Mouse (Mus musculus): ENCODE measurements around the gene Lrsam1.

Gene Lrsam1

DNA sequence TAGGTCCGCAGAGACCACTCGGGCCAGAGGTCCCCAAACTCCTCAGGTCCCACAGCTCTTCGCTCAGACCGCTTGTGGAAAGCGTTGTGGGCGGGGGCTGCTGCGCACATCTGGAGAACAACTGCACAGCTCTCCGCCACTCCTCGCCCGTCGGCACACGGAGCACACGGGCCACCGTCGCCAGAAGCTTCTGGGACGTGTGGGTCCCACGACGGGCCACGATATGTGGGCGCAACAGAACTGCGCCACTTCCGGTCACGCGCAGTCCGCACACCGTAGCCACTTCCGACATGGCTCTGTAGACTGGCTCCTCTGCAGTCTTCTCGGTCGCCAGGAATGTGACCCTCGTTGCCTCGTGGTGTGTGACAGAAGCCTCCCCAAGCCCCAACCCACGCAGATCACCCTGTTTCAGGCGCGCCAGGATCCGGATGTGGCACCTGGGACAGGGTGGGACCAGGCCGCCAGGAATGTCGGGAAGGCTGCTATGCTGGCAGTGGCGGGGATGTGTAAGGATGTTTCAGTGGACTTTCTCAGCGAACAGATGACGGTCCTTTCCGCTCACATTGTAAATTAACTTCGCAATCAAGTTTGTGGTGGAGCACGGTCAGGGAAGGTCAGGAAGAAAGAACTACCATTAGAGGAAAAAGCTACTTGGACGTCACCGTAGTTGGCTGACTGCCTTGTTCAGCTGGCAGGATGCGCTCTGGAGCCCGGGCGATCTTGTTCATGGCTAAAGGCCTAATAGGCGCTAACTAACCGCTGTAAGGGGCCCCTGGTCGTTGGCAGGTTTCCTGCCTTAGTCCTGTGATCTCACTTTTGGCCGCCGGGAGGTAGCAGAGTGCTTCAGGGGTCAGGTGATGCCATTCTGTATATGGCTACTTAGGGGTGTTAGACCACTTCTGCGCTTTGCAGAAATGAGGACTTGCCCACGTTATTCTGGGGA, 5.5 kb upstream of the Lrsam1 start:
- DNase-seq (ENCODE audit: low read depth, low spot score): peak; percentile 94

GRCm38 (mm10) chr2:32966184-32966688, 4.8 kb upstream of the Lrsam1 start:
- peak; percentile 55 for DNase-seq (ENCODE audit: low read depth, low spot score)

DNA sequence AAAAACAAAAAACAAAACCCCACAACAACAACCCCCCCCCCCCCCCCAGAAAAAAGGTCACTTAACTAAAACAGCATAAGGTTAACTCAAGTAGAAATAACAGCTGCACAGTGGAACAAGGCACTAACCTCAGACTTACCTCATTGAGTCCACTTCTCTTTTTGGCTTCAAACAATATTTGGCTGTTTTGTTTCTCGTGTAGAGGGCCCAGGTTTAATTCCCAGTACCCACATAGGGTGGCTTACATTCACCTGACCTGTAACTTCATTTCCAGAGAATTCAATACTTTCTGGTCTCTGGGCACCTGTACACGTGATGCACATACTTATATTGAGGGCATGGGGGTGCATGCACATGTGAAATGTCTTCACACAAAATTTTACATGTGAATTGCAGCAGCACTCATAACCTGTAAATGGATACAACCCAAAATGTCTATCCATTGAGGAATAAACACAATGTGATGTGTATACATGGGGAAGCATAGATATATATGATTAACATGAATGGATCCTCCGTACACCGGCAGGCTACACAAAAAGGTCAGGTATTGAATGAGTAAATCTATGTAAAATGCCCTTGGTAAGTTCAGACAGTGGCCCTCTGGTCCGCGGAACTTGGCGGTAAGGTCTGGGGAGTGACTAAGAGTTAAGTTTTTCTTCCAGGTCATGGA, 4.2 kb upstream of the Lrsam1 start:
- peak; percentile 74 for DNase-seq (ENCODE audit: low read depth, low spot score)

GRCm38 (mm10) chr2:32964659-32965457, 3.4 kb upstream of the Lrsam1 start:
- DNase-seq (ENCODE audit: low read depth, low spot score): peak; percentile 52

DNA sequence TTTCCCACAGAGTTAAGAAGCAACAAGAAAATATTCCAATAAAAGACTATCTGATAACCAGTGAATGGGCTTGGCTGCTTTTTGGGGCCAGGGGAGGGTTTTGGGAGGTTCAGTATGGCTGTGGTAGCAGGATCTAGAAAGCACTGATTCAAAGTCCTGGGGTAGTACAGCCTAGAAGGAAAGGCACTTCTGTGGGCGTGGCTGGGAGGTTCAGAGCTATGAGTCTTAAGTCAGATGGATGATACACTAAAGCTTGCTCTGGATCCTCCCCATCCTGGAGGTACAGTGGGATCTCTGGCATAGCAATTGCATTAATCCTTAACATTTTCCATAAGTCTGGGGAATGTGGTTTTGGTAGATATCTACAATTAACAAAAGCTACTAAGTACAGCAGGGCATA, 2.6 kb upstream of the Lrsam1 start:
- peak; percentile 79 for DNase-seq (ENCODE audit: low read depth, low spot score)

DNA sequence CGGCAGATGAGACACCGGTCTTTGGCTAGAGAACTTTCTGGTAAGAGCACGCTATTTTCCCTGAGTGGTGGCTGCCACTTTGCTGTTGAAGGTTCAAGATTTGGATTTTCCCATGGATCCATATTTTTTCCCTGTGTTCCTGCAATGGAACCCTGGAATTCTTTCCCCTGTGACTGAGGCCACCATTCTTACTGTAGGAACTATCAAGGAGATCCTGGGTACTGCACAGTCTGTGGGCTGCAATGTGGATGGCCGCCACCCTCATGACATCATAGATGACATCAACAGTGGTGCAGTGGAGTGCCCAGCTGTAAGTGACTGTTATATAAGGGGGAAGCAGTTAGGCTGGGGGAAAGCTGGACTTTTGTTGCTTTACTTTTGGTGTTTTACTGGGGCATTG, 2.1 kb upstream of the Lrsam1 start:
- DNase-seq (ENCODE audit: low read depth, low spot score): peak; percentile 51

DNA sequence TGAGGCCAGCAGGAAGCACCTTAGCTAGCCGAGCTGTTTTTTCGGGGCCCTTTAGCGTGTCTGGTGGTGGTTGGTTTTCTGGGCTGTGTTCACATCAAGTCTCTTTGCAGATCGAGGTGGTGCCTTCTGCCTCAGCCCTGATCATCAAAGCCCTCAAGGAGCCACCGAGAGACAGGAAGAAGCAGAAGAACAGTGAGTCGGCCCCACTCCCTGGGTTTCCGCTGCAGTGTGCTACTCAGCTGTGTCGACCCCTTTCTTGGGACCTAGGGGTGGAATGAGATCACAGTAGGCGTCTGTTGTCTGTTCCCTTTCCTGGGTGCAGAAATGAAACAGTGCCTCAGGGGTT, 1.4 kb upstream of the Lrsam1 start:
- no peak for DNase-seq (ENCODE audit: low read depth, low spot score)

GRCm38 (mm10) chr2:32962062-32962874, 854 bp upstream of the Lrsam1 start:
- peak; percentile 47 for DNase-seq (ENCODE audit: low read depth, low spot score)

DNA sequence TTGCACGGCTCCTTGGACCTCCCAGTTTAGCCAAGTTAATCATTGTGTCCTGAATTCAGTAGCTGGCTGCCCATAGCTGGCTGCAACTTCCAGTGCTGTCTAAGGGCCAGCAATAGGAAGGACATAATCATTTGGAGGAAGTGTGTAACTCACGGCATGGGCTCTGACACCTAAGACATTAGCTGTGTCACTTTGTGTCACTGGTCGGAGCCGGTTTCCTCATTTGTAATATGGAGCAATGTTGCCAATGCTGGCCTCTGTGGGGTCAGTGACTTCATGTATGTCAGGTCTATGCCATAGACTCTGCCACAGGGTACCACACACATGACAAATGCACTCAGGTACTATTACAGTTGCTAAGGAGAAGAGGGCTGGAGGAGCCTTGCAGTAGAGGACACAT, 1.1 kb downstream of the Lrsam1 start:
- DNase-seq (ENCODE audit: low read depth, low spot score): no peak

GRCm38 (mm10) chr2:32957344-32957743, 4.1 kb downstream of the Lrsam1 start:
- no peak for DNase-seq (ENCODE audit: low read depth, low spot score)

DNA sequence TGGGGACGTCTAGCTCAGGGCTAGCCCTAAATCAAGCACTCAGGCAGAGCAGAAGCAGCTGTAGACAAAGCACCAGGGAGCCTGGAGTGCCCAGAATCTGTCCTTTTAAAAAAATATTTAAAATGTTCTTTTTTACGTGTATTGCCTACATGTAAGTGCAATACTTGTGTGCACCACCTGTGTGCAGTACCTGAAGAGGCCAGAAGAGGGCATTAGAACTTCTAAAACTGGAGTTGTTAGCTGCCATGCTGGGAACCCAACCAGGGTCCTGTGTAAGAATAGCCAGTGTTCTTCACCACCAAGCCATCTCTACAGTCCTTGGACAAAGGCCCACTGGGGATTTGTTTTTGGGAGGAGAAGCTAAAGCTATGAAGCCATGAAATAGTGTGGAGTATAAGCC, 6.8 kb downstream of the Lrsam1 start:
- DNase-seq (ENCODE audit: low read depth, low spot score): peak; percentile 21

GRCm38 (mm10) chr2:32947454-32947853, 14.0 kb downstream of the Lrsam1 start:
- DNase-seq (ENCODE audit: low read depth, low spot score): no peak

DNA sequence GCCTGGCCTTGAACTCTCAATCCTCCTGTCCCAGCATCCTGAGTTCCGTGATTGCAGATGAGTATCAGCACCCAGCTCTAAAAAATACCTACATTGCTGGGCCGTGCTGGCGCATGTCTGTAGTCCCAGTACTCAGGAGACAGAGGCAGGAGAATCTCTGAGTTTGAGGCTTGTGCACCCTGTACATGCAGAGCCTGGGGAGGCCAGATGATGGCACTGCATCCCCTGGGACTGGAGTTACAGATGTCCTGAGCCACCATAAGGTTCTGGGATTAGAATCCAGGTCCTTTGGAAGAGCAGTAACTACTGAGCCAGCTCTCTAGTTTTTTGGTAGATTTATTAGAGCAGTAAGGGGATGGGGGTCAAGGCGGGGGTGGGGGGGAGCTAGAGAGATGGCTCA, 20.9 kb downstream of the Lrsam1 start:
- DNase-seq (ENCODE audit: low read depth, low spot score): no peak

DNA sequence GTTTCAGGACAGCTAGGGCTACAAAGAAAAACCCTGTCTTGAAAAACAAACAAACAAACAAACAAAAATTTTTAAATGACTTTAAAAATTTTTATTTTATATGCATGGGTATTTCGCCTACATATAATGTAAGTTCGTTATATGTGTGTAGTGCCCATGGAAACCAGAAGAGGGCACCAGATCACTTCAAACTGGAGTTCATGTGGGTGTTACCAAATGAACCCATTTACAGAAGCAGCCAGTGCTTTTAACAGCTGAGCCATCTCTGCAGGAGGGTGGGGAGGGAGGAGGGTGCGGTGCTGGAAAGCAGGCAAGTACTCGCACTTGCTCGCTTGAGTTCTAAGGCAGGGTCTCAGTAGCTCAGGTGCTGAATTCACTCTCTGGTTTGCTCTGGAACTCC, 22.0 kb downstream of the Lrsam1 start:
- DNase-seq (ENCODE audit: low read depth, low spot score): peak; percentile 74

- DNase-seq (ENCODE audit: low read depth, low spot score): no peak
Measured at GRCm38 (mm10) chr2:32938741-32939140, 22.7 kb downstream of the Lrsam1 start.

DNA sequence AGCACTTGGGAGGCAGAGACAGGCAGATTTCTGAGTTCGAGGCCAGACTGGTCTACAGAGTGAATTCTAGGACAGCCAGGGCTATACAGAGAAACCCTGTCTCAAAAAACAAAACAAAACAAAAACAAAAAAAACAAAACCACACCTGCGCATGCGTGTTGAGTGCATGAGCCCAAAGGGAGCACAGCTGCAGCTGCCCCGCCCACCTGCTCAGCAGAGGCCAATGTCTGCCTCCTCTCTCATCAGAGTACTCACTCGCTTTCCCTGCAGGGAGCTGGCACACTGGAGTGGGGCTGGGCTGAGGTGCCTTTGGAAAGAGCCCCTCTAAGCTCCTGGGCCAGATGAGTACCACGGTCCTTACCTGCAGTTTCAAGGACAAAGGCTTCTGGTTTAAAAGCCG, 29.7 kb downstream of the Lrsam1 start:
- DNase-seq (ENCODE audit: low read depth, low spot score): no peak

DNA sequence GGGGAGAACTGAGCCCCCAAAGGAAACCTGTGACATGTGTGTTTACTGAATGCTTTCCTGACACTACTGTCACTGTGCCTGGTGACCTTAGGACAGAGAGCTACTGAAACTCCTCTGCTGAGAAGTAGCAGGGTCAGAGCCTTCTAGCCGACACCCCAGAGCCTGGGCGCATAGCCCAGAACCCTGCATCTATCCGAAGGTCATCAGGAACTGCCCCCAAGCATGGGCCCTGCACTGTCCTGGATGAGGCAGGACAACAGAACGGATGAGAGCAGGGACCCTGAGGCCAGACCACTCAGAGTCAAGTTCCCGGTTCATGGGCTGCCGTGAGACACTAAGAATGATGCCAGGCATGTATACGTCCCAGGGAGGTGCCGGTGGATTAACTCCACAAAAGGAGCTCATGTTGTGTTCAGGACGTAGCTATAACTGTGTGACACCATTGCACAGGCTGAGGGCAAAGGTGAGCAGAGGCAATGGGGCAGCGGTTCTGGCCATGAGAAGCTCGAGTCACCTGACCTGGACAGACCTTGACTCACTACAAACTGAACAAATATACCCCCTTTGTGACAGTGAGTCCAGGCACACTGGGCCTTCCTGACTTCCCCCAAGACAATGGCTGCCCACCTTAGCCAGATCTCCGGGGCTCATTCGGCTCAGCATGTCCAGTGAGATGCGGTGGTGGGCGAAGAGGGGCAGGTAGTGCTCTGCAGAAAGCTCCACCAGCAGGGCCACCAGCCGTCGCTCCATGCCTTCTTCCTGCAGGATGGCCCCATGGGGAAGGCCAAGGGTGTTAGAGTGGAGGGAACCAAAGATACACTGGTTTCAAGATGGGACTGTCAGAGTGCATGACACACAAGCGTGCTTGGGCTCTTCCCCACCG, 32.2 kb downstream of the Lrsam1 start:
- no peak for DNase-seq (ENCODE audit: low read depth, low spot score)

DNA sequence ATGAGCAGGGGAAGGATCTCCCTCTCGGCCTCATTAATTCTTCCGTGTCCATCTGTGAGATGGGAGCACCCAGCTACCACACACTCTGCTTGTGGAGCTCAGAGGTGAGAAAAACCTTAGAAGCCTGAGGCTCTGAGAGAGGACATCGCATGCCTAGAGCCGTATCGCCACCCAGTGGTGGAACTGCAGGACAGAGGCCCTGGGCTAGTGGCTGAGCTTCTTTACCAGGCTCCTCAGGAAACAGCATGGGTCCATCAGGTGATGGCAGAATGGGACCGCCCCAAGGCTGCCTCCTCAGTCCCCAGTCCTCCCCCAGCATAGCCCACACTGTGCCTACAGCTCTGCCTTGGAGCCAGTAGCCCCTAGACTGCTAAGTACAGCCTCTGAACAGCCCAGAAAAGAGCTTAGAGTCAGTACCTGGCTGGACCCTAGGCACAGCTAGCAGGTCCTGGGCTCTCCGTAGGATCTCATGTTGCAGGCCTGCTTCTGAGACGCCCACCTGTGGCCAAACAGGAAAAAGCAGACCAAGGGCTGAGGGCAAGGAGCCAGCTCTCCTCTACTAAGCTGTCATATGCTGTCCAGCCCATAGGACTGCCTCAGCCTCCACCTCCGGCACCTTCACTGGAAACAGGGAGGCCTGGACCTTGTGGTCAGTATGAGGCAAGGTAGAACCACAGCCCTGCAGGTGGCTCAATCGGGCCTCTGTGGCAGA, 33.0 kb downstream of the Lrsam1 start:
- DNase-seq (ENCODE audit: low read depth, low spot score): peak; percentile 94

DNA sequence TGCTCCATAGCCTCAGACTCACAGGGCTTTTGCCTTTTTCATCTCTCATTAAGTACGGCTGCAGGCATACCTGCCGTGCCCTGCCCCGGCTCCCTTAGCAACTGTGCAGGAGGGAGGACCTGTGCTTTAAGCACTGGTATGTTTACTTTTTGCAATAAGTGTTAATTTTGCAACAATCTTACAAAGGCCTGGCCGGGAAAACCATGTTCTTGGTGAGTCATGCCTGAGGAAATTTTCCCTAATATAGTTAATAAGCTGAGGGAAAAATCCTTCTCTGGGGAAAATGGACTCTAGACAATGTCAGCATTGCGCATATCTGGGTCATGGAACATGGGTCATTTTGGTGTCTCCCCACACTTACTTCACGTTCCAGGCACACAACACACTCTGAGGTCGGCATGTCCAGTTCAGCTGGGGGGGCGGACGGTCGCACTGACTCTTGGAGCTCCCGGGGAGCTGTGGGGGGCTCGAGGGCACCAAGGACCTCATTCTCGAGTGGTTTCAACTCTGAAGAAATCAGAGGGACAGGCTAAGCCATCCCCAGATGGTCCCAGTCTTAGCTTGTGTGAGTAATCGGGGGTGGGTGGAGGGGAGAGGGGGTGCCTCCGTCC, 33.7 kb downstream of the Lrsam1 start:
- peak; percentile 61 for DNase-seq (ENCODE audit: low read depth, low spot score)

Data from 3T3-L1 (cell line).